Mouse (Mus musculus) gastrocnemius, adult 18-20 months (tissue): ENCODE results near the gene Hsd3b1. TPM values are rescaled to one million over a fixed set of nuclear protein-coding genes. Genes with fewer than 3 reads are reported as not detected.
"Not testable (repeated sequence)": the region's sequence is repeated elsewhere in the genome, so short reads cannot be mapped to it uniquely, and the experiment has no call there.

Source experiments
- DNase-seq: peaks from one replicate; pipeline ENCODE4 v3.0.0; 2021; ENCODE audit warnings: low spot score
- long read RNA-seq, 2 experiments: library from polyadenylated mRNA; stranded (forward); transcript quantifications; one replicate each; pipeline ENCODE4 v2.0.0; 2021
- total RNA-seq, 2 experiments: library from RNA; stranded (reverse); gene quantifications; 2 replicates each; pipeline ENCODE4 v1.2.3; 2021

Hsd3b1 gene
- under 1 TPM in 1 of 2 experiments, not detected in 1; 0.18 TPM for total RNA-seq
- long read RNA-seq, experiment 1 = 0 reads
- long read RNA-seq, experiment 2 = 0 reads

DNA sequence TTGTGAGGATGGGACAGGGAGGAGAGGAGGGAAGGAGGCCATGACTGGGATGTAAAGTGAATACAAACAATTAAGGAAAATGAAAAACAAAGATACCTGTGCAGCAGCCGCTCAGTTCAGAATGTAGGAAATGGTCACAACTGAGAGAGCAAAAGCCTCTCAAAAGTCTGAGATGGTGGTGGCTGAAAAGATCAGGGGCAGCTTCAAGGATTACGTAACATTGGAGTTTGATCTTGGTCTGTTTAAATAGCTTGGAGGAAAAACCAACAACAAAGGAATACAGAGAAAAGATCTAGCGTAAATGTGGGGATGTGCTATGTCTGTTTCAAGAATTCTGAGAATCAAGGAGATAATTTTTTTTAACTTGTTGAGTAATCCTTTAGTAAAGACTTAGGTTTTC is at the start of gene Hsd3b1:
Gene Hsd3b1, minus strand, starts transcription at position 219 of the 400 bp plus-strand sequence.
- no peak for DNase-seq

DNA sequence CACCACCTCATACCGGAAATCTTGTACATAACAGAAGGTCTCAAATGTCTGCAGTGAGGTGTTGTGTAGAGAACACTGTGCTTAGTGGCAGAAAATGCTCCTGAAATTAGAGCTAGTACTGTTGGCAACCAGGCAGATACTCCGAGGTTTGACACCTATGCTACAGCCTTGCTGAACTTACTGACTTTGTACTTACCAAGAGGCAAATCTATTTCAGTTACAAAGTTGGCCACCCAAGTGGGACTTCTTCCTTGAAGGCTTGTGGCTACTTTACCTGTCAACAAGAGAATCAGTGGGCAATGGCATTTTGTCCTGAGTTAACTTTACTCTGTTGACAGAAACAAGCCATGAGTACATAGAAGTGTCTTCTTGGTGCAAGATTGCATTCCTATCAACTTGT is 38.0 kb upstream of the Hsd3b1 start:
- DNase-seq = no peak

DNA sequence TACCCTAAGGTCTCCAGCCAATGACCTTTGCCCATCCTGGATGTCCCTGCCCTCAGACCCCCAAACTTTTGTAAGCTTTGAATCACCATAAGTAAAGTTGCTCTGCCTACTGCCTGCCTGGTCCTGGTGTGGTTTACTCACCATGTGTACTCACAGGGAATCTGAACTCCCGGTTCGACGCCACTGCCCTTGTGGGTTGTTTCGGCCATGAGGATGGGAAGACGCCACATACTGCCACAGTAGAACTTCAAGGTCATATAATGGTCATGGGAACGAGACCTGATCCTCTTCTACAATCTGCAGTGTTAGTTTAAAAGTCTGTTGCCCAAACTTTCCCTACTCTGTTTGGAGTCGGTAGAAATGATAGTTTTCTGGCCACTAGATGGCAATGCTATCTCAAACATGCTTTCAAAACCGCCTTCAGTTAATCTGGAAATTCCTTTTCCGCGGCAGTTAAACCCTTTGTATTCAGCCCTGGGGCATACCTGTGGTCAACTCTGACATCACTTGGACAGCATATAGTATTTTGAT is 35.5 kb upstream of the Hsd3b1 start:
- DNase-seq = no peak

DNA sequence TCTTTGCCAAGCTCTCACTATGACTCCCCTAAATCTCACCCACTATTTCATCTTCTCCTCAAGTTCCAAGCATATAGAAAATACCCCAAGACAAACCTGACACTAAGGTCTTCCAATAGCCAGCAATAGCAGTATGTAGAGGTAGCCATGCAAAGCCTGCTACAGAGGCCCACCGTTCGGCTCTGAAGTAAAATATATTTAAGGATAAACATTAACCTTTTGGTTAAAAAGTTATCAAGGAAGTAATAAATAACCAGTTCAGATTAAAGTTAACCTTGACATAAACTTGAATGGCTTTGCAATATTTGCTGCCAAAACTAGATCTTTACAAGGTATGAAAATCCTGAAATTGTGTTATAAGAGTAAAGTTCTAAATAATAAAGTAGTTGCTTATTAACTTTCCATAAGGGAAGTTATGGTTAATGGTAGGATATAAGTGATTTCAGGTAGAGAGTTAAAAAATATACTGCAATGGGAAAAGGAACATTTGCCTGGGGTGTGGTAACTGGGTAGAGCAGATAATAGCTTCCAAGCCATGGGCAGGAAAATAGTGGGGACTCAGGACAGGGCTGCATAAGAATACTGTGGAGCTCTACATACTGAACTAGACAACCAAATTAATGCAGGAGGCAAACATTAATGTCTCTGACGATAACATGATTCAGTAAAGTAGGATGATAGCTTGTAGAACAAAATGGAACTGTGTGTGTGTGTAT is 33.6 kb upstream of the Hsd3b1 start, which contains the start of gene Hao2:
Gene Hao2, minus strand, starts transcription at position 183 of the 716 bp plus-strand sequence.
- DNase-seq = no peak

DNA sequence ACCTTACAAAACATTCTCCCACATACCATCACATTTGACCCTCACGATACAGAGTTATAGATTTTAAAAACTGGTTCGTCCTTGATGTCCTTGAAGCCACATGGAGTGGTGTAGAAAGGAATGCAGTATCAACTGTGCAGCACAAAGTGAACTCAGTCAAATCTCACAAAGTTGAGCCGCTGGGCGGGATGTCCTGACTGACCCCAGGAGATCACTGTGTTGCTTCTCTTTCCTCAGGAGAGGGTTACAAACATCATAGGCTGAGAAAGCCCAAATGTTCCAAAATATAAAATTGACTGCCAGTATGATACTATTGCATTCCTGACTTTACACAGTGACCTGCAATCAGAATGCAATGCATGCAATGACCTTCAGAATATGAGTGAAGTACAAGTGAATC is 30.8 kb upstream of the Hsd3b1 start:
- no peak for DNase-seq

- DNase-seq = no peak
Observed at GRCm38 (mm10) chr3:98888206-98888605, 28.6 kb upstream of the Hsd3b1 start.

- no peak for DNase-seq
Observed at GRCm38 (mm10) chr3:98880831-98881230, 21.2 kb upstream of the Hsd3b1 start.

GRCm38 (mm10) chr3:98880216-98880615 is 20.6 kb upstream of the Hsd3b1 start:
- DNase-seq = no peak

GRCm38 (mm10) chr3:98868219-98868618 is 8.6 kb upstream of the Hsd3b1 start:
- DNase-seq = no peak

- no peak for DNase-seq
Observed at GRCm38 (mm10) chr3:98862800-98863199, 3.2 kb upstream of the Hsd3b1 start.

DNA sequence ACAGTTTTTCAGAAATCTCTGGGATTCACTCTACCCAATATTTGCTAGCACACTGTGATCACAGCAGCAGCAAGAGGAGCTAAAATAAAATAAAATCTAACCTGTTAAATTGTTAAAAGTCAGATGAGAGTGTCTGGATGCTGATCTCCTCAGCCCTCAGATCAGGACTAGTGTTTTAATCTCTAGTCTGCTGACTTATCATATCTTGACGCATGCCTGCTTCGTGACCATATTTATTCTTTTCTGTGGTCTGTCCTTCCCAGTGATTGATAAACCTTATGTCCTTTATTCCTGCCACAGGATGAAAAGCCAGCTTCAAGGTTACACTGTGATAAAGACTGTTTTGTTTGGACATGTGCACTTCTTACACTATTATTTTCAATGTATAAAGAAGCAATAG is 1.5 kb downstream of the Hsd3b1 start:
- no peak for DNase-seq

DNA sequence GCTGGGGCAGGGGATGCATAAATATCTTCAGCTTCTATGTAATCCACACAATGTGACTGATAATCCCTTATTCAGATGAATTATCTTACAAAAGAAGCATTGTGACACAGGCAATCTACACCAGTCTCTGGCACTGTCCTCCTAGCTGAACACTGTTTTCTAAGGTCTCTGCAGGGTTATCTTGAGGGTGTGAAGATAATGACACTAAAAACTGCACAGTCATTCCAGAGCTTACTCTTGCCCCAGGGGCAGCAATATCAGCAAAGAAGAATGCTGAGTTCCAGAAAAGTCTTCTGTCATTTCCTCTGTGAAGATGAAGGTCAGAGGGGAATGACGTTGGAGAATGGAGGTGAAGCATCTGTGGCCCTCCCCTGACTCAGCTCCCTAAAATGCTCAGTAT is 2.7 kb downstream of the Hsd3b1 start:
- DNase-seq = no peak

DNA sequence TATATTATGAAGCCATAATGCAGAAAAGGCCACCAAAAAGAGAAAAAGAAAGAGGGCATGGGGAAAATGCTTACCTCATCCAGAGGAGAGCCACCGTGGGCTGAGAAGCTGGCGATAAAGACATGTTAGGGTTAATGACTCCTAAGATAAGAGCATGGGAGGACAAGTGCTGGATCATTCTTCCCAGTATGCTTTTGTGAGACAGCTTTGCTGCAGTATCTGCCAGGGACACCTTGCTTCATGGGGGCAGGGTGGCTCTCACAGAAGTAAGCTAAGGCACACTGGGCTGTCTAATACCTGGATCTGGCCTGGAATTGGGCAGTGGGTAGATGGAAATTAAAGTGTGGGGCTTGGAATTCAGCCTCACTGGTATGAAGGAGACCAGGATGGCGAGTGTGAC is 4.4 kb downstream of the Hsd3b1 start:
- no peak for DNase-seq

GRCm38 (mm10) chr3:98853685-98854084 is 5.9 kb downstream of the Hsd3b1 start:
- DNase-seq = no peak

- DNase-seq = no peak
Observed at GRCm38 (mm10) chr3:98853051-98853450, 6.5 kb downstream of the Hsd3b1 start.

- no peak for DNase-seq
Observed at GRCm38 (mm10) chr3:98852631-98853030, 7.0 kb downstream of the Hsd3b1 start.

GRCm38 (mm10) chr3:98851853-98852252 is 7.7 kb downstream of the Hsd3b1 start:
- DNase-seq = no peak

DNA sequence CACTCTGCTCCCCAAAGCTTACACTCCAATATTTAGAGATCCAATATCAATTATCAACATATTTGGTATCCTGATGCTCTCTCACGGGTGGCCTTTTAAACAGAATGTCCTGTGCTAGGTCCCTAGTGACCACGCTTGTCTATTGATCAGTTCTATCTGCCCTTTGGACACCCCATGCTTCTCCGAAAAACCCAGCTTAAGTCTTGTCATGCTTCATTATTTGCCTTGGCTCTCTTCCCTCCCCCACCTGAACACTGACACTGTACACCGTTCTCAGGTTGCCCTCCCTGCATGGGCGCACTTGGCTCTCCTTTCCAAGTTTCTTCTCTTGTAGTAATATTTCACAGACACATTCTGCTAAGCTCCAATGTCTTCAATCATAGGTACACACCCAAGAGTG is 9.3 kb downstream of the Hsd3b1 start:
- no peak for DNase-seq

DNA sequence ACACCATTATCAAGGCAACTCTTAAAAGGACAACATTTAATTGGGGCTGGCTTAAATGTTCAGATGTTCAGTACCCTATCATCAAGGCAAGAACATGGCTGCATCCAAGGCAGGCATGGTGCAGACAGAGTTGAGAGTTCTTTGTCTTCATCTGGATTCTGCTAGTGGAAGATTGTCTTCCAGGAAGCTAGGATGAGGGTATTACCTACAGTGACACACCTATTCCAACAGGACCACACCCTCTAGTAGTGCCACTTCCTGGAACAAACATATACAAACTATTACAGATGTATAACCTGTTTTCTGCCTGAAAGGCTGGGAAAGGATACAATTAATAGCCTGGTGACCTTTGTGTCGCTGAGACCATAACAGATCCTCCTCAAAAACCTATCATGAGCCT is 10.7 kb downstream of the Hsd3b1 start:
- DNase-seq = no peak

DNA sequence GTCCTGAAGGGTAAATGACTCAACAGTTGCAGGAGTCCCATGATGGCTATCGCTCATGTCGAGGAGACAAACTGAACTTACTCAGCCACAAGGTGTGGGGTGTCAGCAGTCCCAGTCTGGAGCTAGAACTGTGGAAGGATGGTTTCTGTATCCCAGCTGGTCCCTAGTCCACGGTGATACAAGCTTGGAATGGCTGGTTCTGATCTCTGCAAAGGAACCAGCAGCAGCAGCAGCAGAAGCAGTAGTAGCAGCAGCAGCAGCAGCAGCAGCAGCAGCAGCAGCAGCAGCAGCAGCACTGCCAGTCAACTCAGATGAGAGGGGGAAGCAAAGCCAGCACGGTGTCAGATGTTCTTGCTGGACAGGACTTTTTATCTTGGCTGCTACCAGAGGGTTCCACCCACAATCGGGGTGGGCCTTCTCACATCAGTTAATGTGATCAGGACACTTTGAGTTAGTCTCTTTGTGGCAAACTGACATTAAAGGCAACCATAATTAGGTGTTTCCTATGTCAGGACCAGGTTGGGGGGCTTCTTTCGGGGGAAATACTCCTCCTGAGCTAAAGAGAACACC is 45.4 kb downstream of the Hsd3b1 start, which contains the start of gene Hsd3b6:
Gene Hsd3b6, minus strand, starts transcription at position 343 of the 570 bp plus-strand sequence.
- no peak for DNase-seq

GRCm38 (mm10) chr3:98812653-98813052 is 46.9 kb downstream of the Hsd3b1 start:
- DNase-seq = not testable (repeated sequence)

- DNase-seq = not testable (repeated sequence)
Observed at GRCm38 (mm10) chr3:98805032-98805431, 54.6 kb downstream of the Hsd3b1 start.
